Mouse (Mus musculus) stomach, embryonic 14.5 days (tissue): ENCODE results near the gene Nfu1. TPM values are rescaled to one million over a fixed set of nuclear protein-coding genes. Genes with fewer than 3 reads are reported as not detected.

ENCODE experiments used
- ATAC-seq: fragments of 200-750 bp; cut with Nextera tagmentation; 2 replicates; pipeline ENCODE4 v1.8.0; 2017; ENCODE audit warnings: low read depth, moderate TSS enrichment; ENCODE audit not compliant: insufficient number of reproducible peaks, insufficient read depth, low FRiP score
- H3K27ac ChIP-seq: fragments of 300-500 bp; sonication (generic); 2 replicates; pipeline ENCODE4 v1.5.1; 2014; ENCODE audit warnings: mild to moderate bottlenecking, low read length, moderate library complexity, mixed read lengths
- H3K27me3 ChIP-seq: fragments of 300-500 bp; sonication (generic); 2 replicates; pipeline ENCODE4 v1.6.1; 2014; ENCODE audit warnings: low read length, control low read depth, mixed read lengths; ENCODE audit not compliant: control insufficient read depth, insufficient read depth
- H3K36me3 ChIP-seq: fragments of 300-500 bp; sonication (generic); 2 replicates; pipeline ENCODE4 v1.6.1; 2014; ENCODE audit warnings: mild to moderate bottlenecking, control low read depth, low read length, moderate library complexity, mixed read lengths; ENCODE audit not compliant: control insufficient read depth, insufficient read depth
- H3K4me1 ChIP-seq: fragments of 300-500 bp; sonication (generic); 2 replicates; pipeline ENCODE4 v1.6.1; 2014; ENCODE audit warnings: low read length, control low read depth, mixed read lengths; ENCODE audit not compliant: control insufficient read depth, insufficient read depth
- H3K4me2 ChIP-seq: fragments of 300-500 bp; sonication (generic); replicated peaks from 2 replicates; pipeline ENCODE4 v1.6.1; 2014; ENCODE audit warnings: low read depth, low read length, control low read depth
- H3K4me3 ChIP-seq: fragments of 300-500 bp; sonication (generic); 2 replicates; pipeline ENCODE4 v1.5.1; 2014; ENCODE audit warnings: low read depth, low read length, control low read depth
- H3K9ac ChIP-seq: fragments of 300-500 bp; sonication (generic); replicated peaks from 2 replicates; pipeline ENCODE4 v1.6.1; 2014; ENCODE audit warnings: low read depth, mild to moderate bottlenecking, control low read depth, low read length, moderate library complexity, mixed read lengths
- H3K9me3 ChIP-seq: fragments of 300-500 bp; sonication (generic); 2 replicates; pipeline ENCODE4 v1.6.1; 2016; ENCODE audit warnings: low read depth, low read length, control low read depth; ENCODE audit not compliant: control insufficient read depth
- WGBS: fragments of 180-500 bp; shearing (Covaris S2); extraction: QIAGEN DNeasy Blood & Tissue Kit; methylation state at CpG from one replicate; pipeline ENCODE4 v1.1.7; 2014; 5-methylcytosine and 5-hydroxymethylcytosine counted together
- polyA plus RNA-seq: library from polyadenylated mRNA; unstranded; fragments of >200 nt; fragmentation: Nextera tagmentation; extraction: Ambion mirVana; gene quantifications from 2 replicates; pipeline ENCODE4 v1.2.1, GENCODE M21; 2014

Nfu1 gene
- 100 and 108 TPM in 2 replicates for polyA plus RNA-seq

DNA sequence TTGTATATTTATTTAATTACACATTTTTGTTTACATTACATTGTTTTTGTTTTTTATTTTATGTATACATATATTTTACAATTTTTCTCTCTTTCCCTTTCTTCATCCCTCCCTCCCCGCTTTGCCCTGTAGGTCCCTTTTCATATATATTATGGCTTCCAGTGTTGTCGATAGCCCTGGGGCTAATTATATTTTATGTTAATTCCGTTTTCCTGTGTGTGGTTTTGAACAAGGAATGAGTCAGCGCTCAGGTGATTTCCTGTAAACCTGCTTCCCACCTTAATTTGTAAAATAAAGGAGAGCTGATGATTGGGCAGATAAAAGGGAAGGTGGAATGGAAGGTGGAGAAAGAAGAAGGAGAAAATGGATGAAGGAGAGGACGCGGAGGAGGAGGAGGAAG is at the start of gene Nfu1:
TSS of gene Nfu1 (plus strand) at position 350 of the 400 bp plus-strand sequence.
- Histone ChIP-seq H3K4me1 (peaks cover 5% of the 10 kb centered on the region; the same call in 1 of the 2 replicates), H3K27me3 (no peaks in the 10 kb centered on the region), H3K27ac (peak within 1 kb of the TSS; percentile 76; the same call in 1 of the 2 replicates), H3K4me3 (peak within 1 kb of the TSS; percentile 88), H3K4me2 (peak within 1 kb of the TSS; percentile 45), H3K9ac (peak within 1 kb of the TSS; percentile 91), H3K36me3 (peaks cover 3% of the 10 kb centered on the region; the same call in 1 of the 2 replicates), H3K9me3 (no peaks in the 10 kb centered on the region)
- WGBS, result 67% methylated on average over 6 of the region's 6 CpGs
- no peak for ATAC-seq

DNA sequence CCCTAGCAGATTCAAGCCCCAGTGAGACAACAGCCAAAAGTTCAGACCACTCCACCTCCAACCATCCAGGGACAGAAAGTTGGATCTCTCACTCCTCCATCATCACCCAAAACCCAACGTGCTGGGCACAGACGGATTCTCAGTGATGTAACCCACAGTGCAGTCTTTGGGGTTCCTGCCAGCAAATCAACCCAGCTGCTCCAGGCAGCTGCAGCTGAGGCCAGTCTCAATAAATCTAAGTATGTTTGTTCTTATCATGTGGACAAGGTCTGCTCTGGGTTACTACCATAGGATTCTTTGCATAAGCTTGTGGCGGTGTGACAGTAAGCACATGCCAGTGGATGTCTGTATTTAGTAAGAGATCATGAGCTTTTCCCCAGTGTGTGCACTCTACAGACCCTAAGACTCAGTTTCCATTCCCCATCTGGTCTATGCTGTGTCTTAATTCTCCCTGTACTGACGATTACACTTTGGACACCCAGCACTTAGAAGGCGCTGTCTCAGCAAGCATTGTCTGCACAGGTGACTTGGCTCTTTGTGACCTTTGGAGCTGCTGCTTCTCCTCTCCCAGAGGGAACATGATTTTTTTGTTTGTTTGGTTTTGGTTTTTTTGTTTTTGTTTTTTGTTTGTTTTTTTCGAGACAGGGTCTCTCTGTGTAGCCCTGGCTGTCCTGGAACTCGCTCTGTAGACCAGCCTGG is 44.9 kb upstream of the Nfu1 start:
- WGBS, result 87% methylated on average over 7 of the region's 7 CpGs
- H3K4me2 ChIP-seq, result no peak overlapping the region
- no peak overlapping the region for H3K27ac ChIP-seq
- peaks cover 44% of the 10 kb centered on the region for H3K36me3 ChIP-seq
- ATAC-seq, result no peak
- no peak overlapping the region for H3K9ac ChIP-seq
- H3K4me3 ChIP-seq, result no peak overlapping the region
- H3K27me3 ChIP-seq, result no peaks in the 10 kb centered on the region
- no peaks in the 10 kb centered on the region for H3K9me3 ChIP-seq
- no peaks in the 10 kb centered on the region for H3K4me1 ChIP-seq

DNA sequence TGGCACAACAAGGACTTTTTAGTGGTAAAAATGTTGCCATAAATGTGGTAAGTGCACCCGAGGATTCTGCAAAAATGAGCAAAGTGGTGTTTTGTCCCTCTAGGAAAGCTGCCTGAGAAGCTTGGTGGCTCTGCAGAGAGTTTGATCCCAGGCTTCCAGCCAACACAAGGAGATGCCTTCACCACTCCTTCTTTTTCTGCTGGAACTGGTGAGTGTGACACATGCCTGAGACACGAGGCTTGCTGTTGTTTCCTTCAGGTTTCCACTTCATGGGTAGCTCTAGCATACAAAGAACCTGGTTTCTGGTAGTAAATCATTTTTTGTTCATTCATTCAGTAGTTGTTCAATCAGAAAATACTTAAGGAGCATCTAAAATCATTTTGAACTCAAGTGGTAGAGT is 41.9 kb upstream of the Nfu1 start:
- Histone ChIP-seq H3K9me3 (no peaks in the 10 kb centered on the region), H3K27me3 (no peaks in the 10 kb centered on the region), H3K36me3 (peaks cover 39% of the 10 kb centered on the region), H3K9ac (no peak overlapping the region), H3K4me1 (no peaks in the 10 kb centered on the region), H3K4me2 (no peak overlapping the region), H3K4me3 (no peak overlapping the region), H3K27ac (no peak overlapping the region)
- WGBS, result 80% methylated on average over 2 of the region's 2 CpGs
- no peak for ATAC-seq

DNA sequence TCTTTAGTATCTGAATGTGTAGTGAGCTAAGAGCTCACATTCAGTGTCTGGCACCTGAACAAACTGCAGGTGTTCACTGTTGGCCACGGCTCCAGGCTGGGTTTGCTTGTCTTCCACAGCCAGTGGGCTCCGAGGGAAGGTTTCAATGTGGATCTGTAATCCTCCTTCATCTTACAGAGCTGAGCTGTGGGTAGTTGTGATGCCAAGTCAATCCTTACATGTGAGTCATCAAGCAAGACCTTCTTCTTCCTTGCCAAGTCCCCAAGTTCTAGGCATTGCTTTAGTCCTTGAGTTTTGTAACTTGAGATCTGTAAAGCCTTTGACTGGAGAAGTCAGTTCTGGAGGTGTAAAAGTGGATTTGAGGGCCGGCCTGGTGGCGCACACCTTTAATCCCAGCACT is 35.1 kb upstream of the Nfu1 start:
- 96% methylated on average over 4 of the region's 4 CpGs for WGBS
- Histone ChIP-seq H3K4me2 (no peak overlapping the region), H3K9me3 (no peaks in the 10 kb centered on the region), H3K36me3 (peaks cover 21% of the 10 kb centered on the region), H3K27me3 (no peaks in the 10 kb centered on the region), H3K4me1 (no peaks in the 10 kb centered on the region), H3K4me3 (no peak overlapping the region), H3K9ac (no peak overlapping the region), H3K27ac (no peak overlapping the region)
- no peak for ATAC-seq

GRCm38 (mm10) chr6:86978156-86978908 is 30.7 kb upstream of the Nfu1 start:
- ATAC-seq, result no peak
- no peaks in the 10 kb centered on the region for H3K9me3 ChIP-seq
- WGBS, result 64% methylated on average over 8 of the region's 8 CpGs

DNA sequence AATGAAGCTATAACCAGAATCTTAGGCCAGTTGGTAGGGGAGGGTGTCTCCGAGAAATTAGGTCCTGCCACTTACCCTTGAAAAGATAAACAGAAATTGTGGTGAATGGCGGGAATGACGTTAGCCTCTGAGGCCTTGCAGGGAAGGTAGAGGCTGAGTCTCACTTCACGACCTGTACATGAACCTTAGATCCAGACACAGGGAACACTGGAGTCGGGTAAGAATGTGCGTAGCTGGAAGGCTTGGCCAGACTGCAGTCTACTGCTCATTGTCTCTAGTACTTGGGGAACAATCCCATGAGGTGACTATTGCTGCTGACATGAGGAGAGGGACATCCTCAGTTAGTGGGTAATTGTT is 30.1 kb upstream of the Nfu1 start:
- Histone ChIP-seq H3K4me3 (no peak overlapping the region), H3K9ac (no peak overlapping the region), H3K36me3 (peaks cover 10% of the 10 kb centered on the region; the same call in 1 of the 2 replicates), H3K9me3 (no peaks in the 10 kb centered on the region), H3K27ac (no peak overlapping the region), H3K4me2 (no peak overlapping the region), H3K27me3 (no peaks in the 10 kb centered on the region), H3K4me1 (no peaks in the 10 kb centered on the region)
- no peak for ATAC-seq
- WGBS, result 41% methylated on average over 6 of the region's 6 CpGs

More at GRCm38 (mm10) chr6:86978156-86978908, 30.7 kb upstream of the Nfu1 start:
- no peak overlapping the region for H3K9ac ChIP-seq
- no peak overlapping the region for H3K4me2 ChIP-seq
- no peaks in the 10 kb centered on the region for H3K4me1 ChIP-seq
- no peak overlapping the region for H3K27ac ChIP-seq
- H3K4me3 ChIP-seq, result no peak overlapping the region
- peaks cover 11% of the 10 kb centered on the region; the same call in 1 of the 2 replicates for H3K36me3 ChIP-seq
- H3K27me3 ChIP-seq, result no peaks in the 10 kb centered on the region

DNA sequence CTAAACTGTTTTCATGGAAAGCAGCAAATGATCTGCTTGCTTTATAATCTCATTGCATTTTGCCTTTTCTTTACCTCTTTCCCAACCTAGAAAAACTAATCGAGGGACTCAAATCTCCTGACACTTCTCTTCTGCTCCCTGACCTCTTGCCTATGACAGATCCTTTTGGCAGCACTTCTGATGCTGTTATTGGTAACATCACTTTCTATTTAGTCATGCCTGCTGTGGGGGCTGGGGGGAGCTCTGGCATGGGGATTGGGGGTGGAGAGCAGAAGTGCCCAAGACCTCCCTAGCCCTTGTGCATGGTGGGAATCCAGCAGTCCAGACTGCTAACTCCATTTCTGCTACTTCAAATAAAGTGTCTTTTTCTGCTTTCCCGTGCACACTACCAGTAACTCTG is 27.8 kb upstream of the Nfu1 start:
- no peaks in the 10 kb centered on the region for H3K4me1 ChIP-seq
- H3K36me3 ChIP-seq, result peaks cover 7% of the 10 kb centered on the region; the same call in 1 of the 2 replicates
- no peaks in the 10 kb centered on the region for H3K9me3 ChIP-seq
- H3K9ac ChIP-seq, result no peak overlapping the region
- H3K27me3 ChIP-seq, result no peaks in the 10 kb centered on the region
- no peak overlapping the region for H3K4me2 ChIP-seq
- ATAC-seq, result no peak
- H3K4me3 ChIP-seq, result no peak overlapping the region
- 87% methylated on average over 2 of the region's 2 CpGs for WGBS
- H3K27ac ChIP-seq, result no peak overlapping the region

DNA sequence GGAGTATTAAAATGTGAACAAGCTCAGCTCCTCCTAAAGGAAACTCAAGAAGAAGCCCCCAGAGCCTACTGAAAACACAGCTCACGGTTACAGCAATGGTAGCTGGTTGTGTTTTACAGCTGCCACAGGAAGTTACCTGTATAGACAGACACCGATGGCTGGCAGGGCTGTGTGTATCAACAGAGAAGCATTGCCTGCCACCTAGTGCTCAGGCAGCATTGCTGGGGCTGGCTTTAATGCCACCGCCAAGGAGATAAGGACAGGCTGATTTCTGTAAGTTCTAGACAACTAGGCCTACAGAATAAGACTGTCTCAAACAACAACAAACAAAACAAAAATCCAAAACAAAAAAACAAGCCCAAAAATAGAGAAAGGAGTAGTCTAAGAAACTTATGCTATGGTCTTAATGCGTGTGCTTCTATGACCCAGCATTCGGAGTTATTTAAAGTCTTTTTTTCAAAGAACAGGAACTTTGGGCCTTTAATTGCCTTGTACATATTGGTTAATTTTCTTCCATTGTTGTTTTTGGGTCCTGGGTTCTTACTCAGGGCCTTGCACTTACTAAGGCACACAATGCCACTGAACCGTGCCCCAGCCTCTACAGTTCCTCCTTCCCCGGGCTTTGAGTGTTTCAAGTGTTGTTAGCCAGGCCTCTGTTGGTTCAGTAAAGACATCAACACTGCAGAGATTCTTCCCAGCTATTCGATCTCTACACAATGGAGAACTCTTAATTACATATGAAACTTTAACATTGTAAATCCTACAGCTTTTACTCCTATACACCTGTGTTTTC is 23.5 kb upstream of the Nfu1 start:
- H3K9me3 ChIP-seq, result no peaks in the 10 kb centered on the region
- H3K4me3 ChIP-seq, result no peak overlapping the region
- ATAC-seq, result no peak
- H3K4me2 ChIP-seq, result no peak overlapping the region
- H3K9ac ChIP-seq, result no peak overlapping the region
- H3K27ac ChIP-seq, result no peak overlapping the region
- WGBS, result 84% methylated on average over 8 of the region's 8 CpGs
- no peaks in the 10 kb centered on the region for H3K27me3 ChIP-seq
- no peaks in the 10 kb centered on the region for H3K4me1 ChIP-seq
- H3K36me3 ChIP-seq, result peaks cover 7% of the 10 kb centered on the region; the same call in 1 of the 2 replicates
